Mouse (Mus musculus) midbrain, postnatal 0 days (tissue): ENCODE measurements around the gene Plxna1. TPM values are rescaled to one million over a fixed set of nuclear protein-coding genes. Genes with fewer than 3 reads are reported as not detected.

Source experiments
- ATAC-seq: fragments of 200-750 bp; cut with Nextera tagmentation; 2 replicates; pipeline ENCODE4 v1.8.0; 2017; ENCODE audit warnings: moderate number of reproducible peaks, mild to moderate bottlenecking, moderate TSS enrichment, moderate library complexity; ENCODE audit not compliant: low FRiP score
- DNase-seq: peaks from one replicate; pipeline ENCODE4 v3.0.0-alpha.2; 2015; ENCODE audit warnings: low spot score
- H3K27ac ChIP-seq: fragments of 300-500 bp; sonication (generic); 2 replicates; pipeline ENCODE4 v1.5.1; 2014; ENCODE audit warnings: low read depth, mild to moderate bottlenecking, low read length, mixed read lengths
- H3K27me3 ChIP-seq: fragments of 300-500 bp; sonication (generic); 2 replicates; pipeline ENCODE4 v1.6.1; 2014; ENCODE audit warnings: low read length, control low read depth, mixed read lengths; ENCODE audit not compliant: insufficient read depth
- H3K36me3 ChIP-seq: fragments of 300-500 bp; sonication (generic); 2 replicates; pipeline ENCODE4 v1.6.1; 2014; ENCODE audit warnings: low read length, control low read depth, mixed read lengths; ENCODE audit not compliant: insufficient read depth
- H3K4me1 ChIP-seq: fragments of 300-500 bp; sonication (generic); 2 replicates; pipeline ENCODE4 v1.6.1; 2014; ENCODE audit warnings: mild to moderate bottlenecking, control low read depth, antibody characterized with exemption, low read length, mixed read lengths; ENCODE audit not compliant: insufficient read depth
- H3K4me2 ChIP-seq: fragments of 300-500 bp; sonication (generic); 2 replicates; pipeline ENCODE4 v1.6.1; 2014; ENCODE audit warnings: low read depth, mild to moderate bottlenecking, low read length, mixed read lengths; ENCODE audit not compliant: poor library complexity, severe bottlenecking
- H3K4me3 ChIP-seq: fragments of 300-500 bp; sonication (generic); 2 replicates; pipeline ENCODE4 v1.5.1; 2014; ENCODE audit warnings: low read depth, mild to moderate bottlenecking, low read length, moderate library complexity
- H3K9ac ChIP-seq: fragments of 300-500 bp; sonication (generic); replicated peaks from 2 replicates; pipeline ENCODE4 v1.6.1; 2014; ENCODE audit warnings: mild to moderate bottlenecking, low read length, moderate library complexity, mixed read lengths; ENCODE audit not compliant: poor library complexity, severe bottlenecking
- H3K9me3 ChIP-seq: fragments of 300-500 bp; sonication (generic); 2 replicates; pipeline ENCODE4 v1.6.1; 2016; ENCODE audit warnings: low read length, control low read depth
- CTCF ChIP-seq: IDR thresholded peaks from 2 replicates; pipeline ENCODE4 v1.5.1; 2016; ENCODE audit warnings: antibody characterized with exemption, mild to moderate bottlenecking
- WGBS: fragments of 180-500 bp; shearing (Covaris S2); extraction: QIAGEN DNeasy Blood & Tissue Kit; methylation state at CpG from one replicate; pipeline ENCODE4 v1.1.7; 2014; 5-methylcytosine and 5-hydroxymethylcytosine counted together
- polyA plus RNA-seq: library from polyadenylated mRNA; unstranded; fragments of >200 nt; fragmentation: Nextera tagmentation; extraction: Ambion mirVana; gene quantifications from 2 replicates; pipeline ENCODE4 v1.2.1, GENCODE M21; 2015
- total RNA-seq: library from RNA; depleted of rRNA; stranded (reverse); fragments of >200 nt; gene quantifications from 2 replicates; pipeline ENCODE4 v1.2.3, GENCODE M21; 2014

Plxna1 gene
- total and polyA plus RNA-seq, 2 experiments from 2014 or later = 50.1 to 234 TPM

GRCm38 (mm10) chr6:89359771-89360708 lies 2.4 kb downstream of the Plxna1 start:
- Histone ChIP-seq H3K4me3 (peak overlapping the region; percentile 88), H3K27me3 (no peaks in the 10 kb centered on the region), H3K9ac (peak overlapping the region; percentile 92), H3K9me3 (no peaks in the 10 kb centered on the region), H3K4me2 (peak overlapping the region; percentile 93), H3K36me3 (peaks cover 6% of the 10 kb centered on the region; the same call in 1 of the 2 replicates), H3K27ac (peak overlapping the region; percentile 38; the same call in 1 of the 2 replicates), H3K4me1 (peaks cover 26% of the 10 kb centered on the region)
- DNase-seq (no peak), ATAC-seq (no peak)
- 35% methylated on average over 20 of the region's 20 CpGs for WGBS
- TF ChIP-seq CTCF = no peak

- peaks cover 26% of the 10 kb centered on the region for H3K4me1 ChIP-seq
- peak overlapping the region; percentile 88; the same call in 1 of the 2 replicates for H3K4me3 ChIP-seq
- peak overlapping the region; percentile 92 for H3K9ac ChIP-seq
Observed at GRCm38 (mm10) chr6:89359192-89359591, 3.2 kb downstream of the Plxna1 start.

GRCm38 (mm10) chr6:89355661-89356060 lies 6.8 kb downstream of the Plxna1 start:
- no peak for ATAC-seq

More at GRCm38 (mm10) chr6:89359192-89359591, 3.2 kb downstream of the Plxna1 start:
- Histone ChIP-seq H3K27ac (no peak overlapping the region), H3K9me3 (no peaks in the 10 kb centered on the region), H3K36me3 (peaks cover 14% of the 10 kb centered on the region), H3K4me2 (peak overlapping the region; percentile 93), H3K27me3 (no peaks in the 10 kb centered on the region)
- 57% methylated on average over 3 of the region's 3 CpGs for WGBS
- DNase-seq (no peak), ATAC-seq (no peak)
- TF ChIP-seq CTCF = no peak

GRCm38 (mm10) chr6:89354726-89355125 lies 7.7 kb downstream of the Plxna1 start:
- Histone ChIP-seq H3K9me3 (no peaks in the 10 kb centered on the region), H3K4me3 (no peak overlapping the region), H3K4me2 (no peak overlapping the region), H3K27ac (no peak overlapping the region), H3K9ac (no peak overlapping the region), H3K36me3 (peaks cover 37% of the 10 kb centered on the region), H3K4me1 (peaks cover 30% of the 10 kb centered on the region), H3K27me3 (no peaks in the 10 kb centered on the region)
- WGBS = 81% methylated on average over 12 of the region's 12 CpGs
- no peak for ATAC-seq
- peak; percentile 35; the same call in 1 of the 2 replicates for TF ChIP-seq CTCF
- no peak for DNase-seq

More at GRCm38 (mm10) chr6:89355661-89356060, 6.8 kb downstream of the Plxna1 start:
- Histone ChIP-seq H3K4me3 (no peak overlapping the region), H3K27ac (no peak overlapping the region), H3K27me3 (no peaks in the 10 kb centered on the region), H3K36me3 (peaks cover 32% of the 10 kb centered on the region), H3K9me3 (no peaks in the 10 kb centered on the region), H3K9ac (0 out of 2 replicates have a peak overlapping the region, but pooled peaks have one; percentile 29), H3K4me1 (peaks cover 33% of the 10 kb centered on the region), H3K4me2 (peak overlapping the region; percentile 20; the same call in 1 of the 2 replicates)
- no peak for TF ChIP-seq CTCF
- WGBS = 20% methylated on average over 7 of the region's 7 CpGs
- DNase-seq = no peak

- H3K9me3 ChIP-seq = no peaks in the 10 kb centered on the region
- ATAC-seq (no peak), DNase-seq (no peak)
- H3K36me3 ChIP-seq = peaks cover 43% of the 10 kb centered on the region
- H3K4me1 ChIP-seq = peaks cover 24% of the 10 kb centered on the region
- no peaks in the 10 kb centered on the region for H3K27me3 ChIP-seq
- H3K4me3 ChIP-seq = no peak overlapping the region
- H3K4me2 ChIP-seq = no peak overlapping the region
- H3K9ac ChIP-seq = no peak overlapping the region
- 72% methylated on average over 5 of the region's 5 CpGs for WGBS
- H3K27ac ChIP-seq = no peak overlapping the region
- no peak for TF ChIP-seq CTCF
Observed at GRCm38 (mm10) chr6:89354076-89354475, 8.3 kb downstream of the Plxna1 start.

GRCm38 (mm10) chr6:89353101-89353500 lies 9.3 kb downstream of the Plxna1 start:
- no peaks in the 10 kb centered on the region for H3K27me3 ChIP-seq
- WGBS = 66% methylated on average over 8 of the region's 8 CpGs
- peaks cover 52% of the 10 kb centered on the region for H3K36me3 ChIP-seq
- H3K4me3 ChIP-seq = no peak overlapping the region
- no peaks in the 10 kb centered on the region for H3K9me3 ChIP-seq
- H3K27ac ChIP-seq = no peak overlapping the region
- H3K4me2 ChIP-seq = no peak overlapping the region
- H3K9ac ChIP-seq = no peak overlapping the region
- TF ChIP-seq CTCF = no peak
- DNase-seq (no peak), ATAC-seq (no peak)
- H3K4me1 ChIP-seq = peaks cover 20% of the 10 kb centered on the region
